Mouse (Mus musculus): ENCODE data around the gene Srd5a3.

DNA sequence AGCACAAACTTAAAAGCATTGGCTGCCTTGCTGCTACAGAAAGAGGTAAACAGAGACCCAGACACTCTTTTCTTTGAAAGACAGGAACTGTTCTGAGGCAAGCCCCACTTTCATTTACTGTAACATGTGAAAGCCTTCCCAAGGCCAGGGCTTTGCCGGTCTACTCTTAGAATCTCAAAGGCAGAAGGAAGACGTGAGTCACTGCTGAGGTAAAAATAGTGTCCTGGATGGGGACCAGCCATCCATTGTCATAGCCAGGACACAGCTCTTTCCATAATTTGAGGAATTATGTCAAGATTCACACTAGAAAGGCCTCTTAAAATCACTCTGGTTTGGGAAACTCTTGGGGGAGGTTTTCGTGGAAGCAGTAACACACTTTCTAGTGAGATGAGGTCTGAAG, 28.9 kb upstream of the Srd5a3 start:
- TF ChIP-seq CTCF (IDR thresholded peaks at IDR 0.05; ENCODE audit: low read depth, low read length) = no peak
- TF ChIP-seq POLR2A (IDR thresholded peaks at IDR 0.05; ENCODE audit: insufficient read depth, low read length) = no peak
- TF ChIP-seq EP300 (IDR thresholded peaks at IDR 0.05; ENCODE audit: insufficient read depth, low read depth, low read length) = no peak
